Mouse (Mus musculus) CD4-positive helper T cell, adult 2 months (primary cell): ENCODE results near the gene Tmem9b.

Experiments used
- DNase-seq: peaks from one replicate; pipeline ENCODE4 v3.0.0-alpha.2; 2012; ENCODE audit warnings: low read depth, missing footprints, low spot score

Gene Tmem9b

DNA sequence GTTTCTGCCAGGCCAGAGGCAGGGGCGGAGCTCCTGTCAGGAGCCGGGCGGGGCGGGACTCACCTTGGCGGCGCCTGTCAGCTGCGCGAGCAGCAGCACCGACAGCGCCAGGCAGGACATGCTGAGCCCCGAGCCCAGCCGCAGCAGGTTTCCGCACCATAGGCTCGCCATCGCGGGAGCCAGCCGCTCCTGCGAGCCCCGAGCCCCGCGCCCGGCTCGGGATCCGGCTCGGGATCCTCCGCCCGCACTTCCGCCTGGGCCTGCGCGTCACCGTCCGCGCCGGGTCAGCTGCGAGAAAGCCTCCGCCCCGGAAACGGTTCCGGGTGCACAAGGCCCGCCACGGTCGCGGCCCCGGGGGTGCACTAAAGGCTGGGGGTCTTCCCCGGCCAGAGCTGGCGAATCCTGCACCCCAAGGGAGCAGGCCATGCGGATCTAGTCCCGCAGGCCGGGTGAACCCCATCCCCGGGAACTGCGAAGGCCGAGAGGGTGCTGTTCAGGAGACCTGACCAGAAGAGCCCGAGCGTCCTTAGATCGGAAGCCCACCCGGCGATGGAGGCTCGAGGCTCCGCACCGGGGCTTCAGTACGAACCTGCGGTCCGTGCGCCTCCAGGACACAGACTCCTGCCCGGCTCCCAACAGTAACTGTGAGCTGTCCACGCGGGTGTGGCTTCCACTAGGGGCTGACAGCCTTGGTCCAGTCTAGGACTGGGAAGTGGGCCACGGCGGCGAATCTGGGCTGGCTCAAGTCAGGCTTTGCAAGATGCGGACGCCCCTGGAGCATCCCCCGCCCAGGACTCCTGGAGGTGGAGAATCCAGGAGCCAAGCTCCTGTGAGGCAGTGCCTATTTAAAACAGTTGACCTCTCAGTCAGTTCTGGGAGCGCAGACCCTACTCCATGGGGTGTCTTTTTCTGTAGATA, at the start of gene Tmem9b:
TSS of gene Tmem9b (minus strand) at position 868 of the 918 bp plus-strand sequence.
- peak; percentile 87 for DNase-seq

- DNase-seq: no peak
Observed at GRCm38 (mm10) chr7:109800626-109801025, 48.0 kb upstream of the Tmem9b start.

GRCm38 (mm10) chr7:109799168-109799567, 46.5 kb upstream of the Tmem9b start:
- DNase-seq: no peak

GRCm38 (mm10) chr7:109795564-109795963, 42.9 kb upstream of the Tmem9b start:
- no peak for DNase-seq

DNA sequence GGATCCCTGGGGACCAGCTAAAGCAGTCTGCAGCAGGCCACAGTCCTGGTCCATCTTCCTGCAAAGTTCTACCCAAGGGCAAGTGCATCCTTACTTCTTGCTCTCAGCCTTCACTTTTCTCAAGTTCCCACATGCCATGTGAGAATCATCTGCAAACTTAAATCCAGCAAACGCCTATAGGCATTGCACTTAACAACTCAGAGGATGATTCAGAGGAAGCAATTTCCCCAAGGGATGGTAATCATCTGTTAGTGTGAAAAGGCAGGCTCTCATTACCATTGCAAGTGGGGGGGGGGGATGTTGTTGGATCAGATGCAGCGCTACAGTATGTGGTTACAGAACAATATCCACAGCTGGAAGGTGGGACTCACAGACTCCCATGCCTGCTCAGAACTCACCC, 41.9 kb upstream of the Tmem9b start:
- no peak for DNase-seq

GRCm38 (mm10) chr7:109792759-109793158, 40.1 kb upstream of the Tmem9b start:
- DNase-seq: peak; percentile 57

DNA sequence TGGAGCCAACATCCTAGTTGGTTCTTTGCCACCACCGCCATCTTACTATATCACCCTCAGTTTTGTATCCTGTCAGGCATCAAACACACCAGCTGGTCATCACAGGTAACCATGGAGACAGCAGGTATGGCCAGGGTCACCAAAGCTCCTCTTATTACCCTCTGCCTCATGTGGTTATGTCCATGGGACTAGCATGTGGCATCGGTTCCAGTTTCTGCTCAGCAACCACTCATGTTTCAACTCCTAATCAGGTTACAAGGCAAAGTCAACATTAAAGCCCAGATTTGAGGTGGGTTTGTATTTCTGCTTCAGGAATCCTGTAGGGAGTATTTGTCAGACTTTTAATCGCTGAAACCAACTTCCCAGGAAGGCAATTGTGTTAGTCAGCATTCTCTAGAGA, 38.1 kb upstream of the Tmem9b start:
- DNase-seq: no peak

GRCm38 (mm10) chr7:109787860-109788259, 35.2 kb upstream of the Tmem9b start:
- no peak for DNase-seq

DNA sequence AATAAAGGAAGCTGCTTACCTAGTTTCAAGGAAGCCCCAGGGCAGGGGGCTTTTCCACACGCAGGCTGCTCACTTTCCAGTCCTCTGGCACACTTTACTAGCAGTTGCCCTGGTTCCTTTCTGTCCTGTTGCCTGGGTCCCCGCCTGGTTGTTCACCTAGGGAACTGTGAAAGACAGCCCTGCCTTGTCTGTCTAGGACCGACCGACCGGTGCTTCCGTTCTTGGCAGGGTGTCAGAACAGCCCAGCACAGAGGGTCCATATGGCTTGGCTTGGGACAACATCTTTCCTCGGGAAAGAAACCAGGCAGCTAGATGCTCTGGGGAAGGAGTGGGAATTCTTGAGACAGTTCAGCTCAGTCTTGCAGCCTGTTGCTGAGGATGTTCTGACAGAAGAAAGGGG, 30.6 kb upstream of the Tmem9b start:
- no peak for DNase-seq

GRCm38 (mm10) chr7:109781470-109782203, 29.0 kb upstream of the Tmem9b start, which contains the start of gene Nrip3:
TSS of gene Nrip3 (minus strand) at chr7:109782025.
- peak; percentile 78 for DNase-seq

DNA sequence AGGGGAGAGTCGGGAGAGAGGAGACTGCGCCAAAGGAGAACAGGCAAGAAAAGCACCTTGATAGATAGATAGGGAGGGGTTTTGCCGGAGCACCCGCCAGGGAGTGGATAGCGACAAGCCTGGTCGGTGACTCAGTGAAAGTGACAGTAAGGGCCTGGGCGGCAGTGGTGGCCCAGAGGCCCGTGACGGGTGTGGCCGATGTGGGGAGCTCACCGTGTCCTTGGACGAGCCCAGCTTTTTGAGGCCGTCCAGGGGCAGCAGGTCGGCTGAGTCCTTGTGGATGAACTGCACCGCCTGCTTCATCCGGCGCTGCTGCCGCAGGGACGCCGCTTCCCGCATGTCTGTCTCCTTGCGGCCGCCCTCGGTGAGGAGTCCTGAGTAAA, 28.4 kb upstream of the Tmem9b start:
- DNase-seq: no peak

DNA sequence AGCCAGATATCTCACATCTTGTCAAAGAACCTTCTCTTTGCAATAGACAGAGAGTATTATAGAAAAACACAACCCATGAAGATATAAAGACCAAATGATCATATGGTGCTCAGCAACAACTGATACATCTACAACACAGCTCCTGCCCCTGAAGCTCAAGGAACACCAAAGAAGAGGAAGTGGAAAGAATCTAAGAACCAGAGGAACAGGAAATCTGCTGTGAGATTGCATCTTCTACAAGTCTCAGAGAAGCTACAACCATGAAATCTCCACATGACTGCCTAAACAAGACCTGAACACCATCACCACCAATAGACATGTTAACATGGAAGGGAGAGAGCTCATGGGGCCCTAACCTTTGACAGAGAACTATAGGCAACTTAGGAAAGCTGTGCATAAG, 19.6 kb upstream of the Tmem9b start:
- no peak for DNase-seq

GRCm38 (mm10) chr7:109768699-109769383, 16.2 kb upstream of the Tmem9b start:
- peak; percentile 23 for DNase-seq

GRCm38 (mm10) chr7:109767575-109768350, 15.1 kb upstream of the Tmem9b start:
- no peak for DNase-seq

- DNase-seq: no peak
Observed at GRCm38 (mm10) chr7:109764009-109764408, 11.3 kb upstream of the Tmem9b start.

- DNase-seq: no peak
Observed at GRCm38 (mm10) chr7:109756291-109756690, 3.6 kb upstream of the Tmem9b start.

- no peak for DNase-seq
Observed at GRCm38 (mm10) chr7:109754034-109754433, 1.4 kb upstream of the Tmem9b start.

DNA sequence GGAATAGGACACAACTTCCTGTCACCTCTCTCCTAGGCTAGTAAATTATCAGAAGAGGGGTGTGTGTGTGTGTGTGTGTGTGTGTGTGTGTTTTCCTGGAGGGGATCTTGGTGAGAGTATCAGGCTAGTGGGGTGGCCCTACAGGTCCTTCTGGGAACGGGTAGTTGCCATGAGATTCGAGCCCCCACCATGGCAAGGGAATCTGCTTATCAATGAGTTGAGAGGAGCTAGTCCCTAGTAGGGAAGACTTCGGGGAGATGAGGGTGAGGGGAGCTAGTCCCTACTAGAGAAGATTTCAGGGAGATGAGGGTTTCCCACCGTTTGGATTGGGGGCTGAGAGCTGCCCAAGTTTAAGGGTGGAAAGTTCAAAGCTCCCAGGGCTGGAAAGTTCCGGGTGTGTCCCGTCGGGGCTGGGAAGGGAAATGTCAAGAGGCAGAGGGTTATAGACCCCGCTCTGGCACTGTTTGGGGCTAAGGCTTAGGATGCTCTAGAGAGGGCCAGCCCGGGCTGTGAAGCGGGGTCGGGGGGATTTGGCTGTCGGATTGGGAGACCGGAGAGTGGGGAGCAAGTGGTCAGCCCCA, 1.2 kb downstream of the Tmem9b start:
- DNase-seq: peak; percentile 23

- no peak for DNase-seq
Observed at GRCm38 (mm10) chr7:109747747-109748146, 4.9 kb downstream of the Tmem9b start.

DNA sequence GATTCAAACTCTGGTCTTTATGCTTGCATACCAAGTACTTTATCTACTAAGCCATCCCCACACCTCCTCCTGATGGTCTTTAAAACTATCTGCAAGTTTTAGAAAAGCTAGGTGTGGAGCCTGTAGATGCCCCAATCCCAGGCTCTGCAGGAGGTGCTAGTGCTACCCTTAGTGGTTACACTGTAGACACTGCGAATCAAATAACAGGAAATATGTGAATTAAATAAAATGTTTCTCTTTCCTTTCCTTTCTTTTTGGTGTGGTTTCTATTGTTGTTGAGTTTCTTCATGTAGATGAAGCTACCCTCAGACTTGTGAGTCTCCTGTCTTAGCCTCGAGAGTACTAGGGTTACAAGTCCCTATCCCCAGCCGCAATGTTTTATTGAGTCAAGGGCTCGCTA, 11.0 kb downstream of the Tmem9b start:
- DNase-seq: peak; percentile 71

DNA sequence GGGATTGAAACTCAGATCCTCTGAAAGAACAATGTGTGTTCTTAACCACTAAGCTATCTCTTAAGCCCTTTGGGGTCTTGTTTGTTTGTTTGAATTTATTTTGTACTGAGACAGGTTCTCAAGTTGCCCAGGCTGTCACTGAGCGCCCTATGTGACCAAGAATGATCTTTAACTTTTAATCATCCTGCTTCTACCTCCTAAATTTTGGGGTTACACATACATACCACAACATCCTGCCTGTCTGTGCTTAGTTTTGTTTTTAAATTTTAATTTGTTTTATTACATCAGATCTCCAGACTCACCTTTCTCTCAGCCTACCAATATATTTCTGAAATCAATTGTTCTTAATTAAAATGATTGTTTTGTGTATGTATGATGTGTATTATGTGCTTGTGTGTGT, 11.6 kb downstream of the Tmem9b start:
- peak; percentile 41 for DNase-seq
